Mouse (Mus musculus) thymus, adult 2 months (tissue): ENCODE measurements at regions not wholly inside any gene's neighbourhood (a gene's known extent, or its start where the extent isn't known, plus 50 kb on each side); places are given as distances from the start of the nearest gene placed in this dataset.

Experiments used
- CTCF ChIP-seq: fragments of 200-500 bp; IDR thresholded peaks from 2 replicates; pipeline ENCODE4 v1.5.1; 2012; ENCODE audit warnings: mild to moderate bottlenecking, control low read depth, low read length, moderate library complexity, borderline replicate concordance; ENCODE audit not compliant: control insufficient read depth, poor library complexity, insufficient read depth; ENCODE audit errors: extremely low read depth
- POLR2A ChIP-seq: fragments of 200-500 bp; IDR thresholded peaks from 2 replicates; pipeline ENCODE4 v1.6.1; 2012; ENCODE audit warnings: mild to moderate bottlenecking, low read length, control low read depth, moderate library complexity; ENCODE audit not compliant: control insufficient read depth, poor library complexity, insufficient read depth; ENCODE audit errors: extremely low read depth

DNA sequence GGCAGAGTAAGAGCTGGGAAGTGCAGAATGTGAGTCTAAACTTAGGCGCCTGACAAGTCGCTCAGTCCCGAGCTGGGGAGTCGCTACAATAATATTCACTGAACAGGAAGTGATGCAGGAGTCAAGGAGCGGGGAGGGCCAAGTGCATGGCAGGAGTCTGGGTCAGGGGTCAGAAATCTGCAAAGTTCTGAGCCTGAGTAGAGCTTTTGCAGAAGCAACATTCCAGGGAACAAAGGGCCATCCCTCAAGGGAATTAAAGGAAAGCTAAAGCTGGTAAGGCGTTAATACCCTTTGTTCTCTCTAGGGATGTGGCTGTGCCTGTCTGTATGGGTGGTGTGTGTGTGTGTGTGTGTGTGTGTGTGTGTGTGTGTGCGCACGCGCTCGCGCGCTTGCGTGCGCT lies 52.7 kb upstream of the Gm9887 start:
- TF ChIP-seq CTCF (no peak), POLR2A (no peak)
